Mouse (Mus musculus): ENCODE data around the gene Gtf2h4. TPM values are rescaled to one million over a fixed set of nuclear protein-coding genes. Genes with fewer than 3 reads are reported as not detected.

Gene Gtf2h4
- polyA plus RNA-seq, 1 experiment from 2014 or later = 45.1 TPM

DNA sequence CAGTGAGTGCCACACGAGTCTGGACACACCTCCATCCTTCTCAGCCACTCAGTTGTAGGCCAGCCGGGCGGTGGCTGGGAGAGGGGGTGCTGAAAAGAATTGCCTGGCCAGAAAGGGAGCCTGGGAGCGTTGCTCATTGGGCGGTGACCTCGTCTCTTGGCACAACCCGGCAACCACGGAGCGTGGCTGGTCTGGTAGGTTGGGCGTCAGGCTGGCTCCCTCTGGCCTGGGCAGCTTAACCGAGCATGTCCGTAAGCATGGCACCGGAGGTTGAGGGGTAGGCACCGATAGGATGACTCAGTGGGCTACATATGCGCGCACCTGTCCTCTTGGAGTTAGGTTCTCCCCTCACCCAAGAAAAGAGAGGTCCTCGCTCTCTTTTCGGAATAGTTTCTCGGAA, 26.4 kb upstream of the Gtf2h4 start:
- Histone ChIP-seq H3K9ac (ENCODE audit: low read depth, low read length) (peak overlapping the region; percentile 77), H3K4me1 (ENCODE audit: control insufficient read depth, insufficient read depth, low read length) (peaks cover 64% of the 10 kb centered on the region), H3K9me3 (ENCODE audit: control insufficient read depth, low read length) (no peaks in the 10 kb centered on the region), H3K27ac (ENCODE audit: low read length) (peak overlapping the region; percentile 97), H3K4me3 (ENCODE audit: low read length) (peak overlapping the region; percentile 67), H3K27me3 (replicated peaks; ENCODE audit: control insufficient read depth, insufficient read depth, low read length) (no peaks in the 10 kb centered on the region), H3K4me2 (ENCODE audit: low read depth, low read length) (peak overlapping the region; percentile 85), H3K36me3 (ENCODE audit: control insufficient read depth, insufficient read depth, low read length) (0 out of 2 replicates have a peak, but pooled peaks cover 4% of the 10 kb centered on the region)
- peak; percentile 17 for ATAC-seq
- 2% methylated on average over 19 of the region's 19 CpGs for WGBS

DNA sequence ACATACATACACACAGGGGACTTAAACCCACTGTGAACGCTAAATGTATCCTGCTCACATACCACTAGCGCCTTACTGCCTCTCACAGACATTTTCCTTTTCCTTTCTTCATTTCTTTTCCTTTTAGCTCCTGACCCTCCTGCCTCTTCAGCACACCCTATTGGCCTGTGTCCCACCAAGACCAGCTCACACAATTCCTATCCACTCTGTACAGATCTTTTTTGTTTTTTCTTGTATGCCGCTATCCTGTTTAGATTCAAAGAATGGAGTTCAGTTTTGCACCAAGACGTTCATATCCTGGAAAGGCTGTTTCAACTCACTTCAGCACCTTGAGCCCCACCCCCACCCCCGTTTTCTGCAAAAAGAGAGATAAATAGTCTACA, 25.0 kb upstream of the Gtf2h4 start:
- Histone ChIP-seq H3K27me3 (replicated peaks; ENCODE audit: control insufficient read depth, insufficient read depth, low read length) (no peaks in the 10 kb centered on the region), H3K4me1 (ENCODE audit: control insufficient read depth, insufficient read depth, low read length) (peaks cover 49% of the 10 kb centered on the region), H3K36me3 (ENCODE audit: control insufficient read depth, insufficient read depth, low read length) (peaks cover 6% of the 10 kb centered on the region; the same call in 1 of the 2 replicates), H3K9me3 (ENCODE audit: control insufficient read depth, low read length) (no peaks in the 10 kb centered on the region), H3K4me2 (ENCODE audit: low read depth, low read length) (peak overlapping the region; percentile 80), H3K9ac (ENCODE audit: low read depth, low read length) (peak overlapping the region; percentile 53; the same call in 1 of the 2 replicates), H3K4me3 (ENCODE audit: low read length) (peak overlapping the region; percentile 44), H3K27ac (ENCODE audit: low read length) (peak overlapping the region; percentile 80)
- ATAC-seq = no peak
- 31% methylated on average over 5 of the region's 5 CpGs for WGBS

DNA sequence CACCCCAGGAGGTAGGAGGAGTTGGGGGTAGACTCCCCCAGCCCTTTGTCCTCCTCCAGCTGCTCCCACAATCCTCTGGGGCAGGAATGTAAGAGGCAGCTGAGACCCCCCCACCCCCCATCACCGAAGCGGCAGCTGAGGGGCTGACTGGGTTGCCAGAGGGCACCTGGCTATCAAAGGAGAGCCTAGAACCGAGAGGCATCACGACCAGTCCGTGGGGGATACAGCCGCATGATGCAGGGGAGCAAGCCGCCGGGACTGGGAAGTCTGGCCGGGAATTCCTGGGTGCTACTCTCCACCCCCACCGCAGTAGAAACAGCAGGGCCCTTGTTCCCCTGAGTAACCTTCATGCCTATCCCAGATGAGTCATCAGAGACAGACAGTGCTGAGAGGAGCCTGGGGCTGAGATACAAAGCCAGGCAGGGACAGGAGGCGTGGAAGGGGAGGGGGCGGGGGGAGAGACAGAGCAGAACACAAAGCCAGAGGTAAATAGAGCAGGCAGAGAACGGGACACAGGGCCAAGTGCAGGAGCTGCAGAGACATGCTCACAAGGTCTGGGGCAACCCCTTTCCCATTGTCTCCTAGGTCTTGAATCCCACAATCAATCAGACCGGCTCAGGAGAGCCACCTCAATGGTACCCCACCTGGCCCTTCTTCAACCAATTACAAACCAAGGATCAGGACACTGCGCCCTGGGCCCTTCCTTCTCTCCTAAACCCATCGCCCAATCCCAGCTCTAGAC, 24.4 kb upstream of the Gtf2h4 start:
- WGBS = 4% methylated on average over 16 of the region's 16 CpGs

DNA sequence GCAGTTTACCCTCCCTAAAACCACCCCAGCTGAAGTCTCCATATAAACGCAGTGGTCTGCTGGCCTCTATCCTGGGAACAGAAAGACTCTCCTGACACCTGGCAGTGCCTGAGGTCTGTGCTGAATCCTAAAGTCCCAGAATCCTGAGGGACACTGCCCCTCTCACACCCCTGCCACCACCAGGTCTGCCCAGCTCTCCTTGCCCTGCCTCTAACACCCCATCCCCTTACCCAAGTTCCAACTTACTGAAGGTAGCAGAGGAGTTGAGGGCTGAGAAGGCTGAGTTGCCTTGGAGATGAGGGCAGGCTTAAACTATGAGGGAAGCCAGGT, 23.9 kb upstream of the Gtf2h4 start:
- no peaks in the 10 kb centered on the region for H3K9me3 ChIP-seq (ENCODE audit: control insufficient read depth, low read length)
- H3K4me3 ChIP-seq (ENCODE audit: low read length) = peak overlapping the region; percentile 44
- 16% methylated on average over 1 of the region's 1 CpGs for WGBS
- no peaks in the 10 kb centered on the region for H3K27me3 ChIP-seq (replicated peaks; ENCODE audit: control insufficient read depth, insufficient read depth, low read length)
- H3K36me3 ChIP-seq (ENCODE audit: control insufficient read depth, insufficient read depth, low read length) = peaks cover 16% of the 10 kb centered on the region; the same call in 1 of the 2 replicates
- peak overlapping the region; percentile 80 for H3K4me2 ChIP-seq (ENCODE audit: low read depth, low read length)
- H3K9ac ChIP-seq (ENCODE audit: low read depth, low read length) = peak overlapping the region; percentile 53
- ATAC-seq = no peak
- H3K4me1 ChIP-seq (ENCODE audit: control insufficient read depth, insufficient read depth, low read length) = peaks cover 42% of the 10 kb centered on the region
- peak overlapping the region; percentile 80 for H3K27ac ChIP-seq (ENCODE audit: low read length)

More for the DNA sequence above, 24.4 kb upstream of the Gtf2h4 start:
- Histone ChIP-seq H3K4me2 (ENCODE audit: low read depth, low read length) (peak overlapping the region; percentile 80), H3K4me3 (ENCODE audit: low read length) (peak overlapping the region; percentile 44), H3K27ac (ENCODE audit: low read length) (peak overlapping the region; percentile 80), H3K4me1 (ENCODE audit: control insufficient read depth, insufficient read depth, low read length) (peaks cover 46% of the 10 kb centered on the region), H3K36me3 (ENCODE audit: control insufficient read depth, insufficient read depth, low read length) (peaks cover 12% of the 10 kb centered on the region; the same call in 1 of the 2 replicates), H3K27me3 (replicated peaks; ENCODE audit: control insufficient read depth, insufficient read depth, low read length) (no peaks in the 10 kb centered on the region), H3K9ac (ENCODE audit: low read depth, low read length) (peak overlapping the region; percentile 53), H3K9me3 (ENCODE audit: control insufficient read depth, low read length) (no peaks in the 10 kb centered on the region)
- ATAC-seq = peak; percentile 61

DNA sequence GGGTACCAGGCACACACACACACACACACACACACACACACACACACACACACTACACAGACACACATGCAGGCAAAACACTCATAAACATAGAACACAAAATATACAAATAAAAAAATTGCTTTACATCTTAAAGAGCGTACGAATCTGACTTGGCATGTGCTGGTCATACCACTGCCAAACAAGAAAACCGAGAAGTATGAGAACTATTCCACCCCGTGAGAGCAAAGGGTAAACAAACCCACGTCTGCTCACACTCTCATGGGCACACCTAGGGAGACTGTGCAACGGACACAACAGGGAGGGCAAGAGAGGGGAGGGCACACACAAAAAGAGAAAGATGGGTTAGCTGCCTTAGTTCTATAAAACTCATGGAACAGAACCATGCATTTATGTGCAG, 23.2 kb upstream of the Gtf2h4 start:
- Histone ChIP-seq H3K27ac (ENCODE audit: low read length) (no peak overlapping the region), H3K4me1 (ENCODE audit: control insufficient read depth, insufficient read depth, low read length) (peaks cover 35% of the 10 kb centered on the region), H3K9ac (ENCODE audit: low read depth, low read length) (peak overlapping the region; percentile 37; the same call in 1 of the 2 replicates), H3K4me2 (ENCODE audit: low read depth, low read length) (peak overlapping the region; percentile 80; the same call in 1 of the 2 replicates), H3K4me3 (ENCODE audit: low read length) (peak overlapping the region; percentile 44; the same call in 1 of the 2 replicates), H3K27me3 (replicated peaks; ENCODE audit: control insufficient read depth, insufficient read depth, low read length) (no peaks in the 10 kb centered on the region), H3K36me3 (ENCODE audit: control insufficient read depth, insufficient read depth, low read length) (peaks cover 19% of the 10 kb centered on the region), H3K9me3 (ENCODE audit: control insufficient read depth, low read length) (no peaks in the 10 kb centered on the region)
- no peak for ATAC-seq
- 35% methylated on average over 6 of the region's 6 CpGs for WGBS

DNA sequence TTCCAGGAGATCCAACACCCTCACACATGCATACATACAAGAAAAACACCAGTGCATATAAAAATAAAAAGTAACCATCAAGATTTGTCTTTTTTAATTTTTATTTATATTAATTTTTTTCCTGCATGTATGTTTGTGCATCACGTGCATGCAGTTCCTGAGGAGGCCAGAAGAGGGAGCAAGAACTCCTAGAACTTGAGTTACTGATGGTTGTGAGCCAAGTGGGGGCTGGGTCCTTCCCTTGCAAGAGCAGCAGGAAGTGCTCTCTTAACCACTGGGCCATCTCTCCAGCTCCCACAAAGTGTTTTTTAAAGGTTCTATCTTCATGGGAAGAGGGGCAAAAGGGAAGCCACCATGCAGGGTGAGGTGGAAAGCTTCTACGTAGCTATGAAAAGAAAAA, 21.8 kb upstream of the Gtf2h4 start:
- Histone ChIP-seq H3K36me3 (ENCODE audit: control insufficient read depth, insufficient read depth, low read length) (peaks cover 27% of the 10 kb centered on the region), H3K27ac (ENCODE audit: low read length) (no peak overlapping the region)
- 86% methylated on average over 2 of the region's 2 CpGs for WGBS

DNA sequence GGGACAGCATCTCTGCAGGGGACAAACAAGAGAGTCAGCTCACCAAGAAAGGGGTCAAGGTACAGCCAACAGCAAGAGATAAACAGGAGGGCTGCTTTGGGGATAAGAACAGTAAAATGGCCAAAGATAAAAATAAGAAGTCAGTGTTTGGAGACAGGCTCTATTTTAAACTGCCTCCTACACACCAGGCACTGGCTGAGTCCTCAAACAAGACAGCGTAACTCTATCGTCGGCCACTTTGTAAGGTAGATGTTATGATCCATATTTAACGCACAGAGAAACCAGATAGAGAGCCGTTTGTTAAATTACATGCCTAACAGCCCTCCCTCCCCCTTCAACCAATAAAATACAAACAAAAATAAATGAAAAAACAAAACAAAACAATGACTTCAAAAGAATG, 20.4 kb upstream of the Gtf2h4 start:
- Histone ChIP-seq H3K4me1 (ENCODE audit: control insufficient read depth, insufficient read depth, low read length) (peaks cover 25% of the 10 kb centered on the region), H3K9ac (ENCODE audit: low read depth, low read length) (no peak overlapping the region), H3K9me3 (ENCODE audit: control insufficient read depth, low read length) (no peaks in the 10 kb centered on the region), H3K4me3 (ENCODE audit: low read length) (no peak overlapping the region), H3K36me3 (ENCODE audit: control insufficient read depth, insufficient read depth, low read length) (peaks cover 35% of the 10 kb centered on the region), H3K4me2 (ENCODE audit: low read depth, low read length) (no peak overlapping the region), H3K27ac (ENCODE audit: low read length) (no peak overlapping the region), H3K27me3 (replicated peaks; ENCODE audit: control insufficient read depth, insufficient read depth, low read length) (no peaks in the 10 kb centered on the region)
- ATAC-seq = no peak
- WGBS = 86% methylated on average over 5 of the region's 5 CpGs

More for the DNA sequence above, 21.8 kb upstream of the Gtf2h4 start:
- no peak overlapping the region for H3K4me2 ChIP-seq (ENCODE audit: low read depth, low read length)
- ATAC-seq = no peak
- H3K9me3 ChIP-seq (ENCODE audit: control insufficient read depth, low read length) = no peaks in the 10 kb centered on the region
- H3K9ac ChIP-seq (ENCODE audit: low read depth, low read length) = no peak overlapping the region
- H3K4me1 ChIP-seq (ENCODE audit: control insufficient read depth, insufficient read depth, low read length) = peaks cover 34% of the 10 kb centered on the region
- no peak overlapping the region for H3K4me3 ChIP-seq (ENCODE audit: low read length)
- no peaks in the 10 kb centered on the region for H3K27me3 ChIP-seq (replicated peaks; ENCODE audit: control insufficient read depth, insufficient read depth, low read length)

DNA sequence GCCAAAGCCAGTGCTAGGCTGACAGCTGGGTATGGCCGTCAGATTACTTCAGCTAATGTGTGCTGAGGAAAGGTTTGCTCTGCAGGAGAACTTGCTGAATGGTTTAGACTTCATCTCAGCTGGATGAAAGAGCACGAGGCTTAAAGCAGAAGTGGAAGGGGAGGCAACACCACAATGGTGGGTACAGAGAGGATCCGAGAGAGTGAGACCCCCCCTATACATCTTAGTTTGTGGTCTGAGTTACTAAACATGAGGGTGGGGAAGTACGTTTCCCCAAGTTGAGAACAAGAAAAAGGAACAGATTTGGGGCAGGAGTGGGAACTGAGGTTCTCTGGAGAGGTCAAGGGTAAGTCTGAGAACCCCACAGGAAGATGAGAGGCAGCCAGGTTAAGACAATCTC, 18.8 kb upstream of the Gtf2h4 start:
- no peak overlapping the region for H3K27ac ChIP-seq (ENCODE audit: low read length)
- no peak overlapping the region for H3K9ac ChIP-seq (ENCODE audit: low read depth, low read length)
- ATAC-seq = no peak
- H3K27me3 ChIP-seq (replicated peaks; ENCODE audit: control insufficient read depth, insufficient read depth, low read length) = no peaks in the 10 kb centered on the region
- 82% methylated on average over 4 of the region's 4 CpGs for WGBS
- H3K9me3 ChIP-seq (ENCODE audit: control insufficient read depth, low read length) = no peaks in the 10 kb centered on the region
- no peak overlapping the region for H3K4me2 ChIP-seq (ENCODE audit: low read depth, low read length)
- no peak overlapping the region for H3K4me3 ChIP-seq (ENCODE audit: low read length)
- H3K36me3 ChIP-seq (ENCODE audit: control insufficient read depth, insufficient read depth, low read length) = peaks cover 42% of the 10 kb centered on the region
- peaks cover 9% of the 10 kb centered on the region for H3K4me1 ChIP-seq (ENCODE audit: control insufficient read depth, insufficient read depth, low read length)

DNA sequence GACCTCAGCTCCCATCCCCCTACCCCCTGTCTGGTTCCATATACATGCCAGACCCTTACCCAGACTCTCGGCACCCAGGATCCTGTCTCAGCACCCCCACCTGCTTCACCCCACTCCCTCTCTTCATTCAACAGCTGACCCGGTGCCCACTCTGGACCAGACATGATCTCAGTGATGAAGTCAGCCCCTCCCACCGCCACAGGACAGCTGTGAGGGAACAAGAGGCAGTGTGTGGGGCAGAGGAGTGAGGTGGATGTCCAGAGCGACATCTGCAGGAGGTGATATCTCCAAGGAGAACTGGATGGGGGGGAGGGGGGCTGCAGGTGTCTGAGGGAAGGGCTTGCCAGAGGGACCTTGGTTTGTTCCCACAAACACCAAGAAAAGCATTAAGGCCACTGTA, 18.3 kb upstream of the Gtf2h4 start:
- Histone ChIP-seq H3K9ac (ENCODE audit: low read depth, low read length) (no peak overlapping the region), H3K36me3 (ENCODE audit: control insufficient read depth, insufficient read depth, low read length) (peaks cover 47% of the 10 kb centered on the region)
- no peak for ATAC-seq

More for the DNA sequence above, 18.3 kb upstream of the Gtf2h4 start:
- peaks cover 4% of the 10 kb centered on the region for H3K4me1 ChIP-seq (ENCODE audit: control insufficient read depth, insufficient read depth, low read length)
- 80% methylated on average over 4 of the region's 4 CpGs for WGBS
- no peaks in the 10 kb centered on the region for H3K27me3 ChIP-seq (replicated peaks; ENCODE audit: control insufficient read depth, insufficient read depth, low read length)
- no peak overlapping the region for H3K4me3 ChIP-seq (ENCODE audit: low read length)
- H3K9me3 ChIP-seq (ENCODE audit: control insufficient read depth, low read length) = no peaks in the 10 kb centered on the region
- H3K4me2 ChIP-seq (ENCODE audit: low read depth, low read length) = no peak overlapping the region
- H3K27ac ChIP-seq (ENCODE audit: low read length) = no peak overlapping the region
